Mouse (Mus musculus) testis, adult 2 months (tissue): ENCODE results near the gene Klf7. TPM values are rescaled to one million over a fixed set of nuclear protein-coding genes. Genes with fewer than 3 reads are reported as not detected.

ENCODE experiments used
- H3K27ac ChIP-seq: fragments of 200-500 bp; 2 replicates; pipeline ENCODE4 v1.5.1; 2012; ENCODE audit warnings: low read depth, low read length; ENCODE audit not compliant: control insufficient read depth, insufficient read depth
- H3K27me3 ChIP-seq: fragments of 200-500 bp; 2 replicates; pipeline ENCODE4 v1.6.1; 2012; ENCODE audit warnings: mild to moderate bottlenecking, low read length, moderate library complexity; ENCODE audit not compliant: control insufficient read depth, insufficient read depth
- H3K36me3 ChIP-seq: fragments of 200-500 bp; 2 replicates; pipeline ENCODE4 v1.6.1; 2012; ENCODE audit warnings: mild to moderate bottlenecking, low read length; ENCODE audit not compliant: control insufficient read depth, insufficient read depth
- H3K4me1 ChIP-seq: fragments of 200-500 bp; 2 replicates; pipeline ENCODE4 v1.6.1; 2012; ENCODE audit warnings: low read length; ENCODE audit not compliant: control insufficient read depth, insufficient read depth
- H3K4me3 ChIP-seq: fragments of 200-500 bp; 2 replicates; pipeline ENCODE4 v1.5.1; 2012; ENCODE audit warnings: low read depth, mild to moderate bottlenecking, low read length, moderate library complexity, mixed read lengths; ENCODE audit not compliant: control insufficient read depth
- CTCF ChIP-seq: fragments of 200-500 bp; IDR thresholded peaks from 2 replicates; pipeline ENCODE4 v1.5.1; 2012; ENCODE audit warnings: low read depth, mild to moderate bottlenecking, inconsistent platforms, low read length, moderate library complexity; ENCODE audit not compliant: control insufficient read depth, insufficient read depth, insufficient replicate concordance
- POLR2A ChIP-seq: fragments of 200-500 bp; IDR thresholded peaks from 2 replicates; pipeline ENCODE4 v1.6.1; 2012; ENCODE audit warnings: low read depth, mild to moderate bottlenecking, inconsistent platforms, low read length, moderate library complexity; ENCODE audit not compliant: control insufficient read depth
- polyA plus RNA-seq: library from polyadenylated mRNA; depleted of rRNA; stranded (reverse); fragments of >200 nt; gene quantifications from 2 replicates; pipeline ENCODE4 v1.2.3, GENCODE M21; 2012; rRNA removed

Gene Klf7
- 1.1 and 2.5 TPM in 2 replicates for polyA plus RNA-seq

DNA sequence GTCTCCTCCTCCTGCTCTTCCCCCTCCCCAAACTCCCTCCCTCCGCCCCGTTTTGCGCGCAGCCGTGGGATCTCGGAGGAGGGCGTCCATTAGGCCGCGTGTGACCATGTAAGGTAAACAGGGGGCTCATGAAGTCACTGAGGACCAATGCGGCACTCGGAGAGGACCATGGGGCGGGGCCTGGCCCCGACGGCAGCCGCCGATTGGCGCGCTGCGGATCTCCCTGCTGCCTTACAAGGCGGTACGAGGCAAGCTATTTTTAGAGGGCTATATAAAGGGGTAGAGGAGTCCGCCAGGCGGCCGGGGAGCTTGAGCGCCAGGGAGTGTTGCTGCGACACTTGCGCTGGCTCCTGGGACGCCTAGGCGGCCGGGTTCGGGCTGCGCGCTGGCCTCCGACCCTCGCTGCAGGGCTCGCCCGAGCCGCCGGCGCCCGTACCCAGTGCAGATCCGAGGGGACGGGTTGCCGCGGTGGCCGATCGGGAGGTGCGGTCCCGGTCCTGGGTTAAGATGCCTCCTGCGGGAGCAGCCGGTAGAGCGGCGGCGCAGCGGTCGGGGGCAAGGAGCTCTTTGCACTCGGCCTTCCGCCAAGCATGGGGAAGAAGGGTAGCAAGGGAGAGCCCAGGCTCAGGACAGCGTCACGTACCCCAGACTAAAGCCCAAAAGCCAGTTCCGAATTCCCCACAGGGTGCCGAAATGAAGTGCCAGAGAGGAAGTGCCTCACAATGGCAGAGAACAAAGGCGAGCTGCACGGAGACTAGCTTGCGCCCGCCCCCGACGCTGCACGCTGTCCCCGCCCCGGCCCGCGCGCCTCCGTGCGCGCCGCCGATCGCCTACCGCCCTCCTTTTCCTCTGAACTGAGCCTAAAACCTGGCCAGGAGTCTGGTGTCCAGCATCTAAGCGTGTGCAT is at the start of gene Klf7:
Gene Klf7, minus strand, starts transcription at position 724 of the 907 bp plus-strand sequence.
- Histone ChIP-seq H3K4me1 (peaks cover 5% of the 10 kb centered on the region; the same call in 1 of the 2 replicates), H3K4me3 (peak within 1 kb of the TSS; percentile 95), H3K27me3 (no peaks in the 10 kb centered on the region), H3K36me3 (no peaks in the 10 kb centered on the region), H3K27ac (peak within 1 kb of the TSS; percentile 99)
- TF ChIP-seq CTCF (no peak), POLR2A (peak; percentile 76)

GRCm38 (mm10) chr1:64164526-64165062 is 42.5 kb upstream of the Klf7 start:
- no peak overlapping the region for H3K4me3 ChIP-seq
- H3K36me3 ChIP-seq = no peaks in the 10 kb centered on the region
- H3K27me3 ChIP-seq = no peaks in the 10 kb centered on the region
- no peaks in the 10 kb centered on the region for H3K4me1 ChIP-seq
- H3K27ac ChIP-seq = no peak overlapping the region
- TF ChIP-seq CTCF = no peak
- no peak for TF ChIP-seq POLR2A

DNA sequence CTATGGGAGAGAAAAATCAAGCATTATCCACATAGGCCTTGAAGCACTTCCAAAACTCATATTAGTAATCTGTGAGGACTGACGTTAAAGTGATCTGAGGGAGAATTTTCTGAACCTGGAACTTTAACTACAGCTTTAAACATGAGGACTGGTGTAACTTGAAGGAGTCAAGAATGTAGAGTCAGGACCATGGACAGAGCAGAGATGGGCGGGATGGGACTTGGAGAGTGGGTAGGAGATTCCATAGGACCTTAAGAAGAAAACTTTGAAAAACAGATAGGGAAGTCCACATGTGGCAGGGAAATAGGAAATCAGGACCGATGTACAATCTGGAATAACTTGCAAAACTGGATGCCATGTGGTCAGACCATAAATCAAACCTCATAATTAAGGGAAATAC is 36.7 kb upstream of the Klf7 start:
- Histone ChIP-seq H3K27ac (no peak overlapping the region), H3K4me1 (no peaks in the 10 kb centered on the region), H3K4me3 (no peak overlapping the region), H3K27me3 (no peaks in the 10 kb centered on the region), H3K36me3 (no peaks in the 10 kb centered on the region)
- TF ChIP-seq CTCF = no peak
- no peak for TF ChIP-seq POLR2A

- TF ChIP-seq POLR2A = no peak
- no peak for TF ChIP-seq CTCF
- Histone ChIP-seq H3K36me3 (no peaks in the 10 kb centered on the region), H3K4me1 (no peaks in the 10 kb centered on the region), H3K4me3 (no peak overlapping the region), H3K27ac (no peak overlapping the region), H3K27me3 (no peaks in the 10 kb centered on the region)
These were observed 27.1 kb upstream of the Klf7 start for GRCm38 (mm10) chr1:64149185-64149584.

DNA sequence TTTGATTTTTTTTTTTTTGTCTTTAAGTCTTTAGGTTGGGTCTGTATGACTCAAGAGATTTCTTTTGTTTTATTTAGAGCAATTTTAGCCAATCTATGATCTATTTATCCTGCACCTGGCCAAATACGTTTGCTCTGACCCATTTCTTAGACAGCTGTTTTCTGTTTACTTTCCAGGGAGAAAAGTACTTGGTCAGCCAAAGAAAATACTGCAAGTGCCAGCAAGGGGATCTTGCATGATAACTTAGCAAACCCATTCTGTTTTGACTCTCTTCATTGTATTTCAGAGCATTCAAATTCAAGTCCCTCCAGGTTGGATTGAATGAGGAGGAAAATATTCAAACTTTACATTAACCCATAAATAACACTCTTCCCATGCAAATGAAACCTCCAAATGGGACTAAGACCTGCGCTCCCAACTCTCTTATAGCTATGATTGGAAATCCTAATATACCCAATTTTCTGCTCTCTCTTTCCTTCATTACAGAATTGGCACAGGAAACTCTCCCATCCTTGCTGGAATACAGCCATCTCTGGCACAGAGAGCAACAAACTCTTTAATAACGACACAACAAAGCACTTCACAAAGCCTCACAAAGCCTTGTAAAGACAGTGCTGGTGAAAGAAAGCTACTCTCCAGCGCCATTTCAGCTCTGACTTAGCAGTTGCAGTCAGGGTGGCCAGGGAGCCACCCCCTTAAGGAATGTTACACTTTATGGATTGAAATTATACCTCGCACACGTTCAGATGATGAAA is 20.8 kb upstream of the Klf7 start:
- H3K4me3 ChIP-seq = no peak overlapping the region
- no peaks in the 10 kb centered on the region for H3K36me3 ChIP-seq
- H3K27ac ChIP-seq = no peak overlapping the region
- peaks cover 3% of the 10 kb centered on the region; the same call in 1 of the 2 replicates for H3K4me1 ChIP-seq
- H3K27me3 ChIP-seq = no peaks in the 10 kb centered on the region
- TF ChIP-seq CTCF (no peak), POLR2A (no peak)

DNA sequence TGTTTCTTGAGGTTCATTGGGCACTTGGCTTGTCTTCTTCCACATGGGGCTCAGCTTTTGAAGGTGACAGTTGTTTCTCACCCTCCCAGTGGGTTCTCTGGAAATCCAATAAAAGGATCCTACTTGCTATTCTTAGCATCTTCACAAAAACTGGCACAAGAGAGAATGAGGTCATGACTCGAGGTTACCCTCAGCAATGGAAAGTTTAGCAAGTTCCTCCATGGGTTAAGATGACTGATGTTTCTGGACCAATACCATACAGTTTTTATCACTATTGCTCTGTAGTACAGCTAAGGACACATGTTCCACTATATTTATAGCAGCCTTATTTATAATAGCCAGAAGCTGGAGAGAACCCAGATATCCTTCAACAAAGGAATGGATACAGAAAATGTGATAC is 12.4 kb upstream of the Klf7 start:
- Histone ChIP-seq H3K27ac (no peak overlapping the region), H3K27me3 (no peaks in the 10 kb centered on the region), H3K36me3 (no peaks in the 10 kb centered on the region), H3K4me3 (no peak overlapping the region), H3K4me1 (peaks cover 3% of the 10 kb centered on the region; the same call in 1 of the 2 replicates)
- TF ChIP-seq CTCF (no peak), POLR2A (no peak)

- H3K27me3 ChIP-seq = no peaks in the 10 kb centered on the region
- no peaks in the 10 kb centered on the region; the same call in 1 of the 2 replicates for H3K4me1 ChIP-seq
- TF ChIP-seq POLR2A (no peak), CTCF (no peak)
- no peak overlapping the region for H3K4me3 ChIP-seq
- H3K36me3 ChIP-seq = no peaks in the 10 kb centered on the region
- H3K27ac ChIP-seq = no peak overlapping the region
These were observed 4.7 kb upstream of the Klf7 start for GRCm38 (mm10) chr1:64126822-64127221.
